Mouse (Mus musculus) frontal cortex, postnatal 36 days (tissue): ENCODE measurements around the gene Serpina3g.

Experiments used
- DNase-seq, 2 experiments: peaks; one replicate each; pipeline ENCODE4 v3.0.0; 2022; ENCODE audit warnings: low spot score in 2 of 2

Serpina3g gene

DNA sequence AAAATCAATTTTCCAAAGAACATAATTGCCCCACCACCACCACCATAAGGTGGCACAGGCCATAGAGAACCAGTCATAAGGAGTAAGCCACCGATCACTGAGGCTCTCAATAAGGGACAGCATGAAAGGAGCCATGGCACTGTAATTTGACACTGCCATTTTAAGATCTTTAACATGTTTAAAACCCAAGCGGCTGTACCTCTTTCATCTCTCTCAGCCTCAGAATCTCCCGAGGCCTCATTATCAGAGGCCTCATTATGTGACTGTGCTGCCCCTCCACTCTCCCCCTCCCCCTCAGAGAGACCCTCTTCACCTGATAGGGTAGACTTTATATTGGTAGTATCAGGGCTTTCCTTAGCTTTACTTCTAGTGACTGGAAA, 43.0 kb downstream of the Serpina3g start:
- no peak for DNase-seq

DNA sequence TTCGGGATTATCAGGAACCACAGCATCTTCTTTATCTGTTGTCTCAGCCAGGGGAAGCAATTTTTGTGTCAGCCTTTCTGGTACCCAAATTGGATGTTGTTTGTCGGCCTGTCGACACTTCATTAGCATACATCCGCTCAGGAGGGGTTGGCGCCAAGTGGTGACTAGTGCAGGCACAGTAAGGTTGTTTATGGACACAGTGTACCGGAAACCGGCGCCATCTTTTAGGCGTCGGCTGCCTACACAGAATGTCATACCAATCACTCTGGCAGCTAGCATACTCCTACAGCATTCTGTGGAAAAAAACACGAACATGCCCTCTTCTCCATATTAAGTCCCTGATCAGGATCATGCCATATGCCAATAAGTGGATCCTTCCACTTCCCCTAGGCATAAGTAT, 47.3 kb downstream of the Serpina3g start:
- no peak for DNase-seq

- DNase-seq, result no peak
These were observed 52.3 kb downstream of the Serpina3g start for GRCm38 (mm10) chr12:104288336-104288735.

DNA sequence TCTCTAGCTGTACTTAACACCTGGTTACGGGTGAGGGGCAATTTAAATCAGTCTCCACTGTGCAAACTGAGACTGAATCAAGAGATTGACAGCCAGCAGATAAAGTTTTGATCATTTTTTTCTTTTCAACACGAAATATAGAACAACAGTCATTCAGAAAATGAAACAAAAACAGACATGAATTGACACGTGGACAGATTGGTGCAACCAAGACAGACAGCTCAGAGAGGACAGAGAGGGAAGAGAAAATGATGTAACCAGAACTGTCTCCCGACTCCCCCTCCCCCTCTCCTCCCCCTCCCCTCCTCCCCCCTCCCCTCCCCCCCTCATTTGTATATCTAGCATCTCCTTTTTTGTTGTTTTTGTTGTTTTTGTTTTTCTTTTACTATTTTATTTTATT, 53.8 kb downstream of the Serpina3g start:
- DNase-seq, result no peak
